9 mouse cellular contexts compared by ENCODE assay signal in genomic region chr9:3336661-3337060, GRCm38 (mm10). TPM values are rescaled to one million over a fixed set of nuclear protein-coding genes. Genes with fewer than 3 reads are reported as not detected.
A peak's percentile ranks its signal among the peaks of the same experiment; 100 is the strongest.
DNase-seq lines count a peak whose midpoint lies in the region; ATAC-seq lines count a peak whose summit lies in the region.
"Had no signal": no experiment of that assay in that cellular context is flagged by ENCODE, and none has a peak within 500 bp of the region (broad histone marks: within the 10 kb centered on the region; RNA-seq: fewer than 3 reads in every experiment).

No protein-coding gene starts in this region.

- peak overlapping the region; percentile 38; the same call in 1 of the 2 replicates for H3K4me2 ChIP-seq in heart, embryonic 12.5 days
- no peak overlapping the region for H3K4me2 ChIP-seq in midbrain, embryonic 11.5 days
- peak overlapping the region; percentile 63 for H3K4me2 ChIP-seq in liver, embryonic 11.5 days
- H3K4me2 ChIP-seq in stomach, embryonic 15.5 days: peak overlapping the region; percentile 19; the same call in 1 of the 2 replicates

- H3K9me3 ChIP-seq in heart, embryonic 12.5 days (replicated peaks): no peaks in the 10 kb centered on the region
- H3K9me3 ChIP-seq in midbrain, embryonic 10.5 days (replicated peaks): no peaks in the 10 kb centered on the region
- H3K9me3 ChIP-seq in midbrain, embryonic 11.5 days (ENCODE audit: control insufficient read depth, low read length): no peaks in the 10 kb centered on the region
- no peaks in the 10 kb centered on the region for H3K9me3 ChIP-seq in liver, embryonic 11.5 days (ENCODE audit: control insufficient read depth, low read length)
- H3K9me3 ChIP-seq in stomach, embryonic 15.5 days: no peaks in the 10 kb centered on the region

- no peaks in the 10 kb centered on the region for H3K27me3 ChIP-seq in heart, embryonic 12.5 days (replicated peaks)
- no peaks in the 10 kb centered on the region for H3K27me3 ChIP-seq in midbrain, embryonic 10.5 days (ENCODE audit: low read depth, poor library complexity, severe bottlenecking)
- H3K27me3 ChIP-seq in midbrain, embryonic 11.5 days (ENCODE audit: control insufficient read depth, insufficient read depth, low read length): no peaks in the 10 kb centered on the region
- H3K27me3 ChIP-seq in liver, embryonic 11.5 days (replicated peaks; ENCODE audit: control insufficient read depth, insufficient read depth, low read length): no peaks in the 10 kb centered on the region
- no peaks in the 10 kb centered on the region for H3K27me3 ChIP-seq in stomach, embryonic 15.5 days (replicated peaks)

- H3K9ac ChIP-seq in heart, embryonic 12.5 days: no peak overlapping the region
- H3K9ac ChIP-seq in midbrain, embryonic 11.5 days (ENCODE audit: low read length): no peak overlapping the region
- peak overlapping the region; percentile 34; the same call in 1 of the 2 replicates for H3K9ac ChIP-seq in liver, embryonic 11.5 days (ENCODE audit: low read depth, low read length)
- no peak overlapping the region for H3K9ac ChIP-seq in stomach, embryonic 15.5 days

- DNase-seq in heart, postnatal 14 days: no peak
- DNase-seq in midbrain, embryonic 10.5 days (ENCODE audit: low spot score): no peak
- DNase-seq in midbrain, embryonic 11.5 days (ENCODE audit: low spot score, missing footprints): no peak
- DNase-seq in liver, embryonic 11.5 days (ENCODE audit: low spot score): no peak
- no peak for DNase-seq in cerebellum, postnatal 14 days
- no peak for DNase-seq in layer of hippocampus, postnatal 36 days
- DNase-seq: heart, postnatal 4 days had no signal

- no peak overlapping the region for H3K27ac ChIP-seq in heart, embryonic 12.5 days (ENCODE audit: poor library complexity, severe bottlenecking)
- H3K27ac ChIP-seq in midbrain, embryonic 10.5 days (replicated peaks): no peak overlapping the region
- H3K27ac ChIP-seq in midbrain, embryonic 11.5 days (ENCODE audit: low read depth, low read length): no peak overlapping the region
- H3K27ac ChIP-seq in liver, embryonic 11.5 days (ENCODE audit: low read depth, low read length): peak overlapping the region; percentile 13; the same call in 1 of the 2 replicates
- H3K27ac ChIP-seq in stomach, embryonic 15.5 days: no peak overlapping the region

- no peaks in the 10 kb centered on the region; the same call in 1 of the 2 replicates for H3K4me1 ChIP-seq in heart, embryonic 12.5 days (replicated peaks)
- H3K4me1 ChIP-seq in midbrain, embryonic 10.5 days: peaks cover 8% of the 10 kb centered on the region; the same call in 1 of the 2 replicates
- H3K4me1 ChIP-seq in midbrain, embryonic 11.5 days (ENCODE audit: control insufficient read depth, insufficient read depth, low read length): peaks cover 3% of the 10 kb centered on the region; the same call in 1 of the 2 replicates
- H3K4me1 ChIP-seq in liver, embryonic 11.5 days (replicated peaks; ENCODE audit: control insufficient read depth, insufficient read depth, low read length): peaks cover 4% of the 10 kb centered on the region
- H3K4me1 ChIP-seq in stomach, embryonic 15.5 days: no peaks in the 10 kb centered on the region

- no peak for ATAC-seq in heart, embryonic 12.5 days (ENCODE audit: insufficient number of reproducible peaks, low FRiP score)
- ATAC-seq in midbrain, embryonic 11.5 days (ENCODE audit: low FRiP score): no peak
- no peak for ATAC-seq in liver, embryonic 11.5 days (replicated peaks; ENCODE audit: low FRiP score)
- no peak for ATAC-seq in stomach, embryonic 15.5 days (ENCODE audit: insufficient read depth, low FRiP score, low read depth)

- intact Hi-C loops in heart, postnatal 14 days (cut with DNase I): no loop called here

- 0 out of 2 replicates have a peak overlapping the region, but pooled peaks have one; percentile 10 for H3K4me3 ChIP-seq in heart, embryonic 12.5 days
- peak overlapping the region; percentile 74; the same call in 1 of the 2 replicates for H3K4me3 ChIP-seq in midbrain, embryonic 10.5 days
- no peak overlapping the region for H3K4me3 ChIP-seq in midbrain, embryonic 11.5 days (ENCODE audit: low read depth, low read length)
- H3K4me3 ChIP-seq in liver, embryonic 11.5 days (ENCODE audit: low read depth, low read length): peak overlapping the region; percentile 78
- no peak overlapping the region for H3K4me3 ChIP-seq in stomach, embryonic 15.5 days (replicated peaks)

- 87% methylated on average over 3 of the region's 3 CpGs for WGBS in heart, embryonic 12.5 days
- 85% methylated on average over 3 of the region's 3 CpGs for WGBS in midbrain, embryonic 10.5 days
- WGBS in midbrain, embryonic 11.5 days: 82% methylated on average over 3 of the region's 3 CpGs
- WGBS in liver, embryonic 11.5 days: 86% methylated on average over 3 of the region's 3 CpGs
- WGBS in stomach, embryonic 15.5 days: 84% methylated on average over 3 of the region's 3 CpGs

- peaks cover 15% of the 10 kb centered on the region for H3K36me3 ChIP-seq in heart, embryonic 12.5 days
- H3K36me3 ChIP-seq in midbrain, embryonic 10.5 days: peaks cover 26% of the 10 kb centered on the region
- 0 out of 2 replicates have a peak, but pooled peaks cover 3% of the 10 kb centered on the region for H3K36me3 ChIP-seq in midbrain, embryonic 11.5 days (ENCODE audit: control insufficient read depth, insufficient read depth, low read length)
- peaks cover 10% of the 10 kb centered on the region; the same call in 1 of the 2 replicates for H3K36me3 ChIP-seq in liver, embryonic 11.5 days (ENCODE audit: control insufficient read depth, insufficient read depth, low read length)
- peaks cover 10% of the 10 kb centered on the region for H3K36me3 ChIP-seq in stomach, embryonic 15.5 days

RNA-seq across cellular contexts. Expression of gene Alkbh8, which starts 1.7 kb away (rescaled TPM):
- 18.6 and 18.7 TPM in 2 replicates for polyA plus RNA-seq in heart, embryonic 12.5 days (2016; fragmentation: Nextera tagmentation; extraction: Ambion mirVana)
- 10 to 100 TPM; 15.7 to 17.1 TPM for total RNA-seq in heart, postnatal 14 days (2021)
- polyA plus RNA-seq in midbrain, embryonic 10.5 days (2016; fragmentation: Nextera tagmentation; extraction: Ambion mirVana): 31.4 and 37.4 TPM in 2 replicates
- polyA plus RNA-seq in midbrain, embryonic 11.5 days (2014; fragmentation: Nextera tagmentation; extraction: Ambion mirVana): 36.7 and 38.8 TPM in 2 replicates
- 35.6 and 39.6 TPM in 2 replicates for polyA plus RNA-seq in liver, embryonic 11.5 days (2014; fragmentation: Nextera tagmentation; extraction: Ambion mirVana)
- polyA plus RNA-seq in stomach, embryonic 15.5 days (2015; fragmentation: Nextera tagmentation; extraction: Ambion mirVana): 24.4 and 26.2 TPM in 2 replicates
- 10 to 100 TPM; 43.1 to 46.3 TPM for total RNA-seq in layer of hippocampus, postnatal 36 days (2021)

Comparison
In these comparisons a context has a peak if more than half of its experiments do, and no peak if none do; other contexts are left out.
1. H3K4me3 ChIP-seq: peak in heart, embryonic 12.5 days (single experiment), midbrain, embryonic 10.5 days (single experiment) and liver, embryonic 11.5 days (single experiment); none in midbrain, embryonic 11.5 days (single experiment) and stomach, embryonic 15.5 days (single experiment).